Mouse (Mus musculus) midbrain, embryonic 14.5 days (tissue): ENCODE results near the gene Parvb. TPM values are rescaled to one million over a fixed set of nuclear protein-coding genes. Genes with fewer than 3 reads are reported as not detected.

Experiments
- ATAC-seq: fragments of 200-750 bp; cut with Nextera tagmentation; 2 replicates; pipeline ENCODE4 v1.8.0; 2017; ENCODE audit warnings: moderate number of reproducible peaks, moderate library complexity; ENCODE audit not compliant: low FRiP score, low TSS enrichment
- DNase-seq: peaks from one replicate; pipeline ENCODE4 v3.0.0-alpha.2; 2015
- H3K27ac ChIP-seq: fragments of 300-500 bp; sonication (generic); replicated peaks from 2 replicates; pipeline ENCODE4 v1.5.1; 2014; ENCODE audit warnings: mild to moderate bottlenecking, low read depth, low read length, moderate library complexity
- H3K27me3 ChIP-seq: fragments of 300-500 bp; sonication (generic); 2 replicates; pipeline ENCODE4 v1.6.1; 2014; ENCODE audit warnings: low read length, control low read depth, mixed read lengths; ENCODE audit not compliant: control insufficient read depth, insufficient read depth
- H3K36me3 ChIP-seq: fragments of 300-500 bp; sonication (generic); 2 replicates; pipeline ENCODE4 v1.6.1; 2014; ENCODE audit warnings: low read length, control low read depth; ENCODE audit not compliant: control insufficient read depth, insufficient read depth
- H3K4me1 ChIP-seq: fragments of 300-500 bp; sonication (generic); 2 replicates; pipeline ENCODE4 v1.6.1; 2014; ENCODE audit warnings: mild to moderate bottlenecking, antibody characterized with exemption, low read length, control low read depth; ENCODE audit not compliant: control insufficient read depth, insufficient read depth
- H3K4me2 ChIP-seq: fragments of 300-500 bp; sonication (generic); 2 replicates; pipeline ENCODE4 v1.6.1; 2014; ENCODE audit warnings: mild to moderate bottlenecking, low read length, moderate library complexity
- H3K4me3 ChIP-seq: fragments of 300-500 bp; sonication (generic); replicated peaks from 2 replicates; pipeline ENCODE4 v1.5.1; 2014; ENCODE audit warnings: low read depth, low read length
- H3K9ac ChIP-seq: fragments of 300-500 bp; sonication (generic); replicated peaks from 2 replicates; pipeline ENCODE4 v1.6.1; 2014; ENCODE audit warnings: mild to moderate bottlenecking, low read length, moderate library complexity
- H3K9me3 ChIP-seq: fragments of 300-500 bp; sonication (generic); 2 replicates; pipeline ENCODE4 v1.6.1; 2016; ENCODE audit warnings: low read length, control low read depth, mixed read lengths; ENCODE audit not compliant: control insufficient read depth
- WGBS: fragments of 180-500 bp; shearing (Covaris S2); extraction: QIAGEN DNeasy Blood & Tissue Kit; methylation state at CpG from one replicate; pipeline ENCODE4 v1.1.7; 2014; 5-methylcytosine and 5-hydroxymethylcytosine counted together
- polyA plus RNA-seq: library from polyadenylated mRNA; unstranded; fragments of >200 nt; fragmentation: Nextera tagmentation; extraction: Ambion mirVana; gene quantifications from 2 replicates; pipeline ENCODE4 v1.2.1, GENCODE M21; 2014

Parvb gene
- 4.4 and 4.9 TPM in 2 replicates for polyA plus RNA-seq

- H3K27ac ChIP-seq: peak within 1 kb of the TSS; percentile 81
- H3K4me2 ChIP-seq: peak within 1 kb of the TSS; percentile 86
- H3K4me1 ChIP-seq: peaks cover 42% of the 10 kb centered on the region
- peak within 1 kb of the TSS; percentile 54 for H3K9ac ChIP-seq
- H3K36me3 ChIP-seq: no peaks in the 10 kb centered on the region
- no peaks in the 10 kb centered on the region for H3K27me3 ChIP-seq
- WGBS: under 1% methylated on average over 53 of the region's 53 CpGs
- peak within 1 kb of the TSS; percentile 41 for H3K4me3 ChIP-seq
- H3K9me3 ChIP-seq: no peaks in the 10 kb centered on the region
- DNase-seq (peak; percentile 58), ATAC-seq (peak; percentile 31)
Observed at GRCm38 (mm10) chr15:84231721-84232561, at the start of gene Parvb. Gene Parvb, plus strand, starts transcription at chr15:84232043.

DNA sequence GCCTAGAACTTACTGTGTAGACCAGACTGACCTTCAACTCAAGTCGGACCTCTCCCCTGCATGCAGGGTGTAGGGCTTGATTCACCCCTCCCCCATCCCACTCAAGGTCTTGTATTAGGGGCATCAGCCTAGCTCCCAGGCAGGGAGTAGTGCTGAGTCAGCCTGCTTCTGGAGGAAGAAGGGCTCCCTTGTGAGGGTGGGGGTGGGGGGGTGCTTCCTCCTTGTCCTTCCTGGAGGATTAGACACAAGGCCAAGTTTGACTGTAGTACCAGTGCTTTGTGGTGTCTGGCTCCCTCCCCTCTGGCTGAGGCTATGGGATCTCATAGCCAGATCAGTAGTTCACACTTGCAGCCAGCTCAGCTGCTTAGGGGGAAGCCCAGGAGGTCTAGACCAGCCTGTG, 47.9 kb upstream of the Parvb start:
- Histone ChIP-seq H3K9ac (no peak overlapping the region), H3K9me3 (no peaks in the 10 kb centered on the region), H3K27ac (no peak overlapping the region), H3K27me3 (no peaks in the 10 kb centered on the region), H3K4me3 (no peak overlapping the region), H3K4me1 (no peaks in the 10 kb centered on the region), H3K4me2 (no peak overlapping the region), H3K36me3 (no peaks in the 10 kb centered on the region)
- no peak for DNase-seq
- no peak for ATAC-seq
- WGBS: 48% methylated on average over 1 of the region's 1 CpGs

DNA sequence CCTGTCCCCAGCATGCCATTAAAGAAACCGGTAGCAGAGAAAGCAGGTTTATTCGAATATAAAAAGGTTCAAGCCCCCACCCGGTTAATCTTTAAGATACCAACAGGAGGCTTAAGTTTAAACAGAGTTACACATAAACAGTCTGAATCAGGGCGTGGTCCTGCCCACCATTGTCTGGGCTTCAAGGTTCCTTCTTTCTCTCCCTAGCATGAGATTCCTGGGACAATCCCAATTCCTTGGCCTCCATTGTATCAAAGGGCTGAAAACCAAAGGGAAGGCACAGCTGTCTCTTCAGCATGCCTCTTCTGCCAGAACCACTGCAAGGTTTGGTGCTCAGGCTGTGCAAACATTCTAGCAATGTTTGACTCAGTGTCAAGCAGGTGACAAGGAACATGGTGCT, 45.6 kb upstream of the Parvb start:
- ATAC-seq: no peak

DNA sequence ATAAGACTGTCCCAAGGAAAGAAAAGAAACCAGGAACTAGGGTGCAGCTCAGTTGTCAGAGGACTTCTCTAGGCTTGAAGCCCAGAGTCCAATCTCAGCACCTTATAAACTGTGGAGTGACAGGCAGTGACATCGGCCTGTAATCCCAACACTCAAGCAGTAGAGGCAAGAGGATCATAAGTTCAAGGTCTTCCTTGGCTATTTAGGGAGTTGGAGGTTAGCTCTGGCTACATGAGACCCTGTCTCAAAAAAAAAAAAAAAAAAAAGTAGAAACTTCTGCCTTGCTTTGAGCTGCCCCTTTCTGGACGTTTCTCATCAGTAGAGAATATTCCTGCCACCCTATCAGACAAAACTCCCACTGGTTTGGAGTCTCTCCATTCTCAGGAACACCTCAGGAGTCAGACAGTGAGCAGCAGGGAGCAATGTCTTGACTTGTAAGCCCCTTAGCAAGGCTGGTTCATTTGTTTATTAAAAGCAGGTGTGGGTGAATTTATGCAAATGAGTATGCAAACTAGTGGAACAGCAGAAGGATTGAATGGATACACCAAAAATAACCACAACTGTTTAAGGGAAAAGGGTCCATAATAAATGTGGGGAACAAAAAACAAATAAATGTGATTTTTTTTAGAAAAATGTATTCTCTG, 42.8 kb upstream of the Parvb start:
- no peak overlapping the region for H3K9ac ChIP-seq
- DNase-seq (no peak), ATAC-seq (no peak)
- H3K9me3 ChIP-seq: no peaks in the 10 kb centered on the region
- 73% methylated on average over 2 of the region's 2 CpGs for WGBS
- H3K4me1 ChIP-seq: peaks cover 13% of the 10 kb centered on the region; the same call in 1 of the 2 replicates
- H3K4me2 ChIP-seq: no peak overlapping the region
- H3K27me3 ChIP-seq: no peaks in the 10 kb centered on the region
- H3K27ac ChIP-seq: no peak overlapping the region
- no peaks in the 10 kb centered on the region for H3K36me3 ChIP-seq
- H3K4me3 ChIP-seq: no peak overlapping the region

More for the DNA sequence above, 45.6 kb upstream of the Parvb start:
- Histone ChIP-seq H3K36me3 (no peaks in the 10 kb centered on the region), H3K27me3 (no peaks in the 10 kb centered on the region), H3K4me1 (no peaks in the 10 kb centered on the region), H3K4me2 (no peak overlapping the region), H3K9ac (no peak overlapping the region), H3K4me3 (no peak overlapping the region), H3K9me3 (no peaks in the 10 kb centered on the region), H3K27ac (no peak overlapping the region)
- DNase-seq: no peak
- 54% methylated on average over 4 of the region's 4 CpGs for WGBS

- Histone ChIP-seq H3K4me2 (no peak overlapping the region), H3K36me3 (no peaks in the 10 kb centered on the region), H3K27me3 (no peaks in the 10 kb centered on the region), H3K9me3 (no peaks in the 10 kb centered on the region), H3K4me1 (peaks cover 13% of the 10 kb centered on the region; the same call in 1 of the 2 replicates), H3K9ac (no peak overlapping the region), H3K27ac (no peak overlapping the region), H3K4me3 (no peak overlapping the region)
- ATAC-seq: no peak
- DNase-seq: peak; percentile 69
- WGBS: 44% methylated on average over 3 of the region's 3 CpGs
Observed at GRCm38 (mm10) chr15:84189881-84190280, 42.0 kb upstream of the Parvb start.

DNA sequence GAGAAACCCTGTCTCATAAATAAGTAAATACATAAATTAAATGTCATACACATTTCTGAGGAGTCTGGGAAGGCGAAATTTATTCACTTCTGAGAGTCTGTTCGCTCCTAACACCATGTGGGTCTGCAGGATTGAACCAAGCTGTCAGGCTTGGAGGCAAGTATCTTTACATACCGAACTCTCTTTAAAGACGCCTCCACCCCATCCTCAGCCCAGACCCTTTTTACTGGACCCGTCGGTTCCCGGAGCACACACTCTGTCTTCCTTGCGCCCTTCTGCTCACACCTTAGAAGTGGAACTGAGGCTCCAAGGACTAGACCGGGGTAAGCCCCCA, 40.2 kb upstream of the Parvb start:
- Histone ChIP-seq H3K4me1 (peaks cover 13% of the 10 kb centered on the region; the same call in 1 of the 2 replicates), H3K36me3 (peaks cover 12% of the 10 kb centered on the region), H3K4me2 (peak overlapping the region; percentile 78), H3K4me3 (peak overlapping the region; percentile 89), H3K27me3 (no peaks in the 10 kb centered on the region), H3K9ac (peak overlapping the region; percentile 74), H3K27ac (peak overlapping the region; percentile 84), H3K9me3 (no peaks in the 10 kb centered on the region)
- DNase-seq: no peak
- ATAC-seq: no peak
- 1% methylated on average over 9 of the region's 9 CpGs for WGBS

DNA sequence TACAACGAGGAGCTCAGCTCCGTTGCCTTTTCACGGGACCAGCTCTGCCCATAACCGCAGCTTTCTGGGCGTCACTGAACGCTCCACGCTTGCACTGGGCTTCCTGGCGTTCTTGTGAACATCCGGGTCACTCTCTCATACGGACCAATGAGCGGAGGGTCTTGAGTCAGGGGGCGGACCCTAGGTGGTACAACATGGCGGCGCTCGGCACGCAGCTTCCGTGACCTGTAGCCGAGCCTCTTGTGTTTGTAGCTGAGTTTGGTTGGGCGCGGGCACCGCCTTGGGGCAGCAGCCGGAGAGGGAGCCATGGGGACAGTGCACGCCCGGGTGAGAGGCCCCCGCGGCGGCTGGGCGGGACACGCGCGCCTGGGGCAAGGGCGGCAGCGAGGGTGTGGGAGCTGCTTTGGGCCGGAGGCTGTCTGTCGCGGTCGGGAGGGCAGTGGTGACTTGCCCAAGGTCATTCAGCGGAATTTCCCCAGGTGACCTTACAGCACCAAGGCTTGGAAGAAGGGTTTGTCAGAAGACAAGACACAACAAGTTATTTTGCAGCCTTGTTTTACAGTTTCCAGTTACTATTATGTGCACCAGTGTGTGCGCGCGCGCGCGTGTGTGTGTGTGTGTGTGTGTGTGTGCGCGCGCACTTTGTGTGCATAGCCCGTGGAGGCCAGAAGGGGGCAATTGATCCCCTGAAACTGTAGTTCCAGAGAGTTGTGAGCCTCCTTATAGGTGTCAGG, 39.6 kb upstream of the Parvb start, which contains the start of gene Samm50:
TSS of gene Samm50 (plus strand) at position 184 of the 734 bp plus-strand sequence.
- no peaks in the 10 kb centered on the region for H3K9me3 ChIP-seq
- 6% methylated on average over 48 of the region's 48 CpGs for WGBS

DNA sequence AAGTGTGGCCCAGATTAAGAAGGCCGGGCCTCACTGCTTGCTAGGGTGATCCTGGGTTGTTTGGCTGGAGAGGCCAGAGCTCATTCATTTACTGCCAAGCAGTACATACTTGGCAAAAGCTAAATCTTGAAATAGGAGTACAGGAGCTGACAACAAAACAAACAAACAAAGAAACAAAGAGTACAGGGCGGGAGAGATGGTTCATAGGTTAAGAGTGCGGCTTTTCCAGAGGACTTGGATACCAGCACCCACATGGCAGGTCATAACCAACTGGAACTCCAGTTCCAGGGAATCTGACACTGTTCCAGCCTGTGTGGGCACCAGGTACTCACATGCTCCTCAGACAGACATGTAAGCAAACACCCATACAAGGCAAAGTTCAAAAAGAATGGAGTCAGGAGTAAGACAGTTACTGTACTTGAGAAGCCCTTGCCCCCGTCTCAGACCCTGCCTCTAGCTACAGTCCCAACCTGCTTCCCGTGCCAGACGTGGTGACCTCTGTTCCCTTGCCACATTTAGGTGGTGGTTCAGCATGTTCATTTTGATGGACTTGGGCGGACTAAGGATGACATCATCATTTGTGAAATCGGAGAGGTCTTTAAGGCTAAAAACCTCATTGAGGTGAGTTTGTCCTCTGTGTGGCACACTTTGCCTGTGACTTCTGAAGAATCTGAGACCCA, 35.2 kb upstream of the Parvb start:
- ATAC-seq (no peak), DNase-seq (no peak)
- Histone ChIP-seq H3K27ac (no peak overlapping the region), H3K27me3 (no peaks in the 10 kb centered on the region), H3K4me3 (no peak overlapping the region), H3K36me3 (peaks cover 61% of the 10 kb centered on the region), H3K9ac (no peak overlapping the region), H3K4me1 (peaks cover 9% of the 10 kb centered on the region; the same call in 1 of the 2 replicates), H3K9me3 (no peaks in the 10 kb centered on the region), H3K4me2 (no peak overlapping the region)
- 89% methylated on average over 8 of the region's 8 CpGs for WGBS

More for the DNA sequence above, 39.6 kb upstream of the Parvb start, which contains the start of gene Samm50:
- H3K27ac ChIP-seq: peak within 1 kb of the TSS; percentile 84
- H3K4me1 ChIP-seq: peaks cover 13% of the 10 kb centered on the region; the same call in 1 of the 2 replicates
- peak within 1 kb of the TSS; percentile 74 for H3K9ac ChIP-seq
- H3K36me3 ChIP-seq: peaks cover 17% of the 10 kb centered on the region
- H3K27me3 ChIP-seq: no peaks in the 10 kb centered on the region
- peak; percentile 97 for DNase-seq
- H3K4me2 ChIP-seq: peak within 1 kb of the TSS; percentile 78
- ATAC-seq: peak; percentile 99
- H3K4me3 ChIP-seq: peak within 1 kb of the TSS; percentile 89
